In the genomic region with DNA sequence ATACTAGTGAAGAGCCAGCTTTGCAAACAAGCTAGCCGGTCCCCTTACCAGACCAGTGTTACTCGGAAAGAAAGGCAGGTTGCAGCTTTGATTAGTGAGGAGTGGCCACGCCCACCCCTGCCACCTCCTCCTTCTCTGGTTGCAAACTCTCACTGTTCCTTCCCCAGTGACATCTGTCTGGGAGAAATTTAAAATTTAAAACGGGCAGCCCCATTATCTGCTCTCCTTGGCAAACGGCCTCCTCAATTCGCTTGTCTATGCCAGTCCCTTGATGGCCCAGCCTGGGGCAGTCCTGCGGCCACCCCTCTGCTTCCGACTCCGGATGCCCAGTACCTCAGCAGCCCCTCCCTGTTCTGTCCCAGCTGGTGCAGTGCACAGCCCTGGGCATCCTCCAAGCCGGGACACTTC, we compare ENCODE assay signal across 13 mouse cellular contexts. TPM values are rescaled to one million over a fixed set of nuclear protein-coding genes. Genes with fewer than 3 reads are reported as not detected.
A peak's percentile ranks its signal among the peaks of the same experiment; 100 is the strongest.
DNase-seq lines count a peak whose midpoint lies in the region; ATAC-seq lines count a peak whose summit lies in the region.
"Had no signal": no experiment of that assay in that cellular context is flagged by ENCODE, and none has a peak within 500 bp of the region (broad histone marks: within the 10 kb centered on the region; RNA-seq: fewer than 3 reads in every experiment).

No protein-coding gene starts in this region.

- no peaks in the 10 kb centered on the region for H3K9me3 ChIP-seq in heart, embryonic 11.5 days (replicated peaks; ENCODE audit: control insufficient read depth, low read length)
- no peaks in the 10 kb centered on the region for H3K9me3 ChIP-seq in forebrain, embryonic 16.5 days (ENCODE audit: control insufficient read depth, low read length)
- H3K9me3 ChIP-seq in midbrain, embryonic 13.5 days, result no peaks in the 10 kb centered on the region

- no peak overlapping the region for H3K4me3 ChIP-seq in heart, embryonic 11.5 days (ENCODE audit: low read depth, low read length)
- H3K4me3 ChIP-seq in forebrain, embryonic 16.5 days (replicated peaks; ENCODE audit: low read length), result peak overlapping the region; percentile 65; the same call in 1 of the 2 replicates
- peak overlapping the region; percentile 53 for H3K4me3 ChIP-seq in midbrain, embryonic 13.5 days (replicated peaks)

- H3K4me1 ChIP-seq in heart, embryonic 11.5 days (ENCODE audit: control insufficient read depth, insufficient read depth, low read length), result peaks cover 14% of the 10 kb centered on the region
- H3K4me1 ChIP-seq in forebrain, embryonic 16.5 days (replicated peaks; ENCODE audit: control insufficient read depth, insufficient read depth, low read length), result peaks cover 27% of the 10 kb centered on the region
- peaks cover 31% of the 10 kb centered on the region for H3K4me1 ChIP-seq in midbrain, embryonic 13.5 days (replicated peaks)

- H3K4me2 ChIP-seq in heart, embryonic 11.5 days, result peak overlapping the region; percentile 1; the same call in 1 of the 2 replicates
- H3K4me2 ChIP-seq in forebrain, embryonic 16.5 days (ENCODE audit: low read length), result no peak overlapping the region
- H3K4me2 ChIP-seq in midbrain, embryonic 13.5 days (replicated peaks), result peak overlapping the region; percentile 80

- no peak for ATAC-seq in heart, embryonic 11.5 days (replicated peaks; ENCODE audit: insufficient number of reproducible peaks, low FRiP score, low TSS enrichment)
- ATAC-seq in forebrain, embryonic 16.5 days, result peak; percentile 79
- peak; percentile 78 for ATAC-seq in midbrain, embryonic 13.5 days
- ATAC-seq in activated CD4-positive, CD25-positive, alpha-beta regulatory T cell, adult 4 months, result no peak

- H3K27me3 ChIP-seq in heart, embryonic 11.5 days (ENCODE audit: control insufficient read depth, insufficient read depth, low read length), result peaks cover 57% of the 10 kb centered on the region
- H3K27me3 ChIP-seq in forebrain, embryonic 16.5 days (replicated peaks; ENCODE audit: control insufficient read depth, insufficient read depth, low read length), result peaks cover 30% of the 10 kb centered on the region
- peaks cover 71% of the 10 kb centered on the region for H3K27me3 ChIP-seq in midbrain, embryonic 13.5 days

- 5% methylated on average over 10 of the region's 10 CpGs for WGBS in heart, embryonic 11.5 days (ENCODE audit: insufficient replicate concordance)
- WGBS in forebrain, embryonic 16.5 days, result 4% methylated on average over 10 of the region's 10 CpGs
- WGBS in midbrain, embryonic 13.5 days, result 1% methylated on average over 10 of the region's 10 CpGs

- no peak for DNase-seq in heart, postnatal 4 days
- peak; percentile 29 for DNase-seq in ZHBTc4 (ENCODE audit: low read depth, low spot score)
- DNase-seq in cerebellum, postnatal 14 days, result no peak
- DNase-seq in left cerebral cortex, adult 9 months (ENCODE audit: low spot score in 2 of 2), result no peak
- DNase-seq: kidney, postnatal 36 days; liver; thymus, adult 18-20 months had no signal

- no peak overlapping the region for H3K27ac ChIP-seq in heart, embryonic 11.5 days (ENCODE audit: low read depth, low read length)
- H3K27ac ChIP-seq in forebrain, embryonic 16.5 days (ENCODE audit: low read length), result no peak overlapping the region
- peak overlapping the region; percentile 52; the same call in 1 of the 2 replicates for H3K27ac ChIP-seq in midbrain, embryonic 13.5 days
- H3K27ac ChIP-seq: macrophage had no signal

- H3K36me3 ChIP-seq in heart, embryonic 11.5 days (ENCODE audit: control insufficient read depth, insufficient read depth, low read length), result no peaks in the 10 kb centered on the region
- H3K36me3 ChIP-seq in forebrain, embryonic 16.5 days (ENCODE audit: control insufficient read depth, insufficient read depth), result no peaks in the 10 kb centered on the region
- H3K36me3 ChIP-seq in midbrain, embryonic 13.5 days, result no peaks in the 10 kb centered on the region

- no peak overlapping the region for H3K9ac ChIP-seq in heart, embryonic 11.5 days (ENCODE audit: low read depth, low read length)
- H3K9ac ChIP-seq in forebrain, embryonic 16.5 days (replicated peaks; ENCODE audit: low read depth, low read length), result no peak overlapping the region
- H3K9ac ChIP-seq in midbrain, embryonic 13.5 days (replicated peaks), result no peak overlapping the region

RNA-seq across cellular contexts. Expression of a gene that starts 1.1 kb away (rescaled TPM):
- 0.06 TPM in 1 of 2 replicates, not detected in the other for polyA plus RNA-seq in heart, embryonic 11.5 days (2014; fragmentation: Nextera tagmentation; extraction: Ambion mirVana)
- total RNA-seq in heart, postnatal 4 days (2021), result not detected
- polyA plus RNA-seq in forebrain, embryonic 16.5 days (2015; fragmentation: Nextera tagmentation; extraction: Ambion mirVana), result 2.7 and 4.2 TPM in 2 replicates
- 8.4 and 11.2 TPM in 2 replicates for polyA plus RNA-seq in midbrain, embryonic 13.5 days (2015; fragmentation: Nextera tagmentation; extraction: Ambion mirVana)
- polyA plus RNA-seq in activated CD4-positive, CD25-positive, alpha-beta regulatory T cell, adult 4 months (2017; shearing (Covaris generic)), result not detected
- polyA plus RNA-seq: heart, postnatal 0 days; macrophage had no signal

RNA-seq across cellular contexts. Expression of a gene that starts 34.4 kb away (rescaled TPM):
- not detected in 2 replicates for polyA plus RNA-seq in heart, embryonic 11.5 days (2014; fragmentation: Nextera tagmentation; extraction: Ambion mirVana)
- not detected for total RNA-seq in heart, postnatal 4 days (2021)
- polyA plus RNA-seq in forebrain, embryonic 16.5 days (2015; fragmentation: Nextera tagmentation; extraction: Ambion mirVana), result 0.06 TPM in 1 of 2 replicates, not detected in the other
- polyA plus RNA-seq in midbrain, embryonic 13.5 days (2015; fragmentation: Nextera tagmentation; extraction: Ambion mirVana), result 0.06 and 0.12 TPM in 2 replicates
- under 1 TPM; 0.47 to 0.48 TPM for polyA plus RNA-seq in activated CD4-positive, CD25-positive, alpha-beta regulatory T cell, adult 4 months (2017; shearing (Covaris generic))
- polyA plus RNA-seq: macrophage had no signal

RNA-seq across cellular contexts. Expression of a gene that starts 42.4 kb away (rescaled TPM):
- polyA plus RNA-seq in heart, embryonic 11.5 days (2014; fragmentation: Nextera tagmentation; extraction: Ambion mirVana), result 1.0 and 1.5 TPM in 2 replicates
- total RNA-seq in heart, postnatal 4 days (2021), result under 1 TPM; 0.62 to 0.95 TPM
- 3.4 and 4.0 TPM in 2 replicates for polyA plus RNA-seq in forebrain, embryonic 16.5 days (2015; fragmentation: Nextera tagmentation; extraction: Ambion mirVana)
- polyA plus RNA-seq in midbrain, embryonic 13.5 days (2015; fragmentation: Nextera tagmentation; extraction: Ambion mirVana), result 5.5 and 6.8 TPM in 2 replicates
- not detected for polyA plus RNA-seq in activated CD4-positive, CD25-positive, alpha-beta regulatory T cell, adult 4 months (2017; shearing (Covaris generic))
- polyA plus RNA-seq: macrophage had no signal

Comparison
In these comparisons a context has a peak if more than half of its experiments do, and no peak if none do; other contexts are left out.
1. ATAC-seq: peak in forebrain, embryonic 16.5 days (single experiment) and midbrain, embryonic 13.5 days (single experiment); none in heart, embryonic 11.5 days (single experiment) and activated CD4-positive, CD25-positive, alpha-beta regulatory T cell, adult 4 months (single experiment).